In the genomic region with DNA sequence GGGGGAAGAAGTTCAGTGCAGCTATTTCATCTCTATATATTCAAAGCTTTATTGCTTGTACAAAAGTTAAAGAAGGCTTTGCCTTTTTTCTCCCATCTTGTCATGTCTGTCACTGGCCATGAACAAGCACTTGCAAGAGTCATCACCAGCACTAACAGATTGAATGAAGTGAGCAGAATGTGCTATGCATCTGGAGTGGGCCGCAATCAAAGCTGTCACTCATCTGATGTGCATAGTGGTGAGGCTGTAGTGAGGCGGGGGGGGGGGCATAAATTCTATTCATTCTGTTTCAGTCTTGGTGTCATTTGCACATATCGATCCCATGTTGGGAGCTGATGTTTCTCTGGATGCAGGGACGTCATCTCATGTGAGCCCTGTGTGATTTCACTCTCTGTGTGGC, we compare ENCODE assay signal across 19 mouse cellular contexts.
"Had no signal": no experiment of that assay in that cellular context is flagged by ENCODE, and none has a peak within 500 bp of the region (broad histone marks: within the 10 kb centered on the region; RNA-seq: fewer than 3 reads in every experiment).

No protein-coding gene starts in this region.

- H3K9me3 ChIP-seq: lung, embryonic 15.5 days; megakaryocyte, embryonic 14.5 days; midbrain, embryonic 13.5 days; midbrain, embryonic 15.5 days; neural tube, embryonic 12.5 days had no signal

- H3K4me1 ChIP-seq: lung, embryonic 15.5 days; neural tube, embryonic 12.5 days had no signal

- H3K36me3 ChIP-seq: lung, embryonic 15.5 days; midbrain, embryonic 13.5 days; midbrain, embryonic 15.5 days; neural tube, embryonic 12.5 days had no signal

- H3K9ac ChIP-seq: lung, embryonic 15.5 days; midbrain, embryonic 13.5 days; midbrain, embryonic 15.5 days; neural tube, embryonic 12.5 days had no signal

- H3K4me3 ChIP-seq: lung, embryonic 15.5 days; megakaryocyte, embryonic 14.5 days; midbrain, embryonic 13.5 days; midbrain, embryonic 15.5 days; neural tube, embryonic 12.5 days had no signal

- H3K4me2 ChIP-seq: lung, embryonic 15.5 days; midbrain, embryonic 11.5 days; midbrain, embryonic 13.5 days; midbrain, embryonic 15.5 days; neural tube, embryonic 12.5 days had no signal

- DNase-seq: lung, adult 2 months; lung, postnatal 14 days; lung, postnatal 36 days; retina, postnatal 1 day; right cerebral cortex, adult 18-20 months; right cerebral cortex, postnatal 25 days; right cerebral cortex, postnatal 4 days; spleen, adult 18-20 months; thymus, adult 18-20 months; thymus, postnatal 14 days; thymus, postnatal 36 days had no signal

- ATAC-seq: lung, postnatal 0 days; midbrain, embryonic 13.5 days; midbrain, embryonic 15.5 days had no signal

- H3K27ac ChIP-seq: lung, embryonic 15.5 days; macrophage; midbrain, embryonic 13.5 days; midbrain, embryonic 15.5 days; neural tube, embryonic 12.5 days had no signal

- H3K27me3 ChIP-seq: lung, embryonic 15.5 days; midbrain, embryonic 13.5 days; midbrain, embryonic 15.5 days; neural tube, embryonic 12.5 days had no signal
